Comparison of ENCODE assay signal across 21 mouse cellular contexts in the genomic region with DNA sequence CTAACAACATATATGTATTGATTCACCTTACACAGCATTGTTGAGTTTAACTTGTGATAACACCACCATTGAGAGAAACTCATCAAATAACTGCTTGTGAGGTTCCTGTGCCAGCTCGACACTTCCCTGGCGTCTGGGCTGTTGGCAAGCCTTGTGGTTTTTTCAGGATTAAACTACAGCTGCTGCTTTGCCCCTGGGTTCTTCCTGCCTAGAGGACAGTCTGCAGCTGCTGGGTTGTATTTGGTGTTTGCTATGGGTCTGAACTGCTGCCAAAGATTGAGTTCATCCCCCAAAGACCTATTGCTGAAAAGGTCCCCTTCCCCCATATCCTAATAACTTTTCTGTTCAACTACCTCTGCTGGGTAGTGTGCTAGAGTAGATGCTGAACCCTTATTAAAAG. TPM values are rescaled to one million over a fixed set of nuclear protein-coding genes. Genes with fewer than 3 reads are reported as not detected.
"Had no signal": no experiment of that assay in that cellular context is flagged by ENCODE, and none has a peak within 500 bp of the region (broad histone marks: within the 10 kb centered on the region; RNA-seq: fewer than 3 reads in every experiment).

No protein-coding gene starts in this region.

- H3K27ac ChIP-seq: layer of hippocampus, adult 2 months; liver, embryonic 15.5 days; macrophage; midbrain, embryonic 12.5 days; neural tube, embryonic 13.5 days had no signal

- DNase-seq: kidney, adult 18-20 months; kidney, postnatal 10 days; kidney, postnatal 4 days; lung, adult 2 months; lung, postnatal 10 days; right cerebral cortex, postnatal 14 days; thymus, postnatal 4 days had no signal

- H3K9me3 ChIP-seq: liver, embryonic 15.5 days; megakaryocyte, embryonic 14.5 days; midbrain, embryonic 12.5 days; neural tube, embryonic 13.5 days had no signal

- H3K4me2 ChIP-seq: liver, embryonic 11.5 days; liver, embryonic 15.5 days; midbrain, embryonic 12.5 days; neural tube, embryonic 13.5 days had no signal

- H3K36me3 ChIP-seq: liver, embryonic 15.5 days; midbrain, embryonic 12.5 days; neural tube, embryonic 13.5 days had no signal

- H3K27me3 ChIP-seq: liver, embryonic 15.5 days; megakaryocyte, embryonic 14.5 days; midbrain, embryonic 12.5 days; neural tube, embryonic 13.5 days had no signal

- H3K4me1 ChIP-seq: liver, embryonic 15.5 days; megakaryocyte, embryonic 14.5 days; midbrain, embryonic 12.5 days; neural tube, embryonic 13.5 days had no signal

- H3K9ac ChIP-seq: liver, embryonic 15.5 days; midbrain, embryonic 12.5 days; neural tube, embryonic 13.5 days had no signal

- H3K4me3 ChIP-seq: layer of hippocampus, adult 2 months; liver, embryonic 15.5 days; megakaryocyte, embryonic 14.5 days; midbrain, embryonic 12.5 days; neural tube, embryonic 13.5 days had no signal

RNA-seq across cellular contexts. Expression of gene Krtap13-1, which starts 6.7 kb away (rescaled TPM):
- total RNA-seq: layer of hippocampus, adult 2 months; layer of hippocampus, postnatal 10 days; left cerebral cortex, postnatal 10 days; monocyte, adult 5-6 weeks had no signal
- polyA plus RNA-seq: kidney, embryonic 14.5 days; limb, embryonic 11.5 days; liver, embryonic 11.5 days; liver, embryonic 15.5 days; lung, adult 2 months; macrophage; midbrain, embryonic 12.5 days; neural tube, embryonic 13.5 days; small intestine, adult 2 months; stomach, embryonic 16.5 days had no signal

RNA-seq across cellular contexts. Expression of gene Krtap13, which starts 16.0 kb away (rescaled TPM):
- total RNA-seq: layer of hippocampus, adult 2 months; layer of hippocampus, postnatal 10 days; left cerebral cortex, postnatal 10 days; monocyte, adult 5-6 weeks had no signal
- polyA plus RNA-seq: kidney, embryonic 14.5 days; limb, embryonic 11.5 days; liver, embryonic 11.5 days; liver, embryonic 15.5 days; lung, adult 2 months; macrophage; midbrain, embryonic 12.5 days; neural tube, embryonic 13.5 days; small intestine, adult 2 months; stomach, embryonic 16.5 days had no signal

RNA-seq across cellular contexts. Expression of gene 2310034C09Rik, which starts 23.3 kb away (rescaled TPM):
- total RNA-seq: layer of hippocampus, adult 2 months; layer of hippocampus, postnatal 10 days; left cerebral cortex, postnatal 10 days; monocyte, adult 5-6 weeks had no signal
- polyA plus RNA-seq: kidney, embryonic 14.5 days; limb, embryonic 11.5 days; liver, embryonic 11.5 days; liver, embryonic 15.5 days; lung, adult 2 months; macrophage; midbrain, embryonic 12.5 days; neural tube, embryonic 13.5 days; small intestine, adult 2 months; stomach, embryonic 16.5 days had no signal

RNA-seq across cellular contexts. Expression of gene 2310061N02Rik, which starts 27.6 kb away (rescaled TPM):
- total RNA-seq: layer of hippocampus, adult 2 months; layer of hippocampus, postnatal 10 days; left cerebral cortex, postnatal 10 days; monocyte, adult 5-6 weeks had no signal
- polyA plus RNA-seq: kidney, embryonic 14.5 days; limb, embryonic 11.5 days; liver, embryonic 11.5 days; liver, embryonic 15.5 days; lung, adult 2 months; macrophage; midbrain, embryonic 12.5 days; neural tube, embryonic 13.5 days; small intestine, adult 2 months; stomach, embryonic 16.5 days had no signal

RNA-seq across cellular contexts. Expression of gene 2310057N15Rik, which starts 38.6 kb away (rescaled TPM):
- total RNA-seq: layer of hippocampus, adult 2 months; layer of hippocampus, postnatal 10 days; left cerebral cortex, postnatal 10 days; monocyte, adult 5-6 weeks had no signal
- polyA plus RNA-seq: kidney, embryonic 14.5 days; limb, embryonic 11.5 days; liver, embryonic 11.5 days; liver, embryonic 15.5 days; lung, adult 2 months; macrophage; midbrain, embryonic 12.5 days; neural tube, embryonic 13.5 days; small intestine, adult 2 months; stomach, embryonic 16.5 days had no signal
